Mouse (Mus musculus) embryo, embryonic 11.5 days (tissue): Measurements from ENCODE around the gene Neurl1b.
A peak's percentile ranks its signal among the peaks of the same experiment; 100 is the strongest.

ENCODE experiments used
- DNase-seq: peaks from one replicate; pipeline ENCODE4 v3.0.0-alpha.2; 2012; ENCODE audit warnings: low read depth, low spot score

Gene Neurl1b

GRCm38 (mm10) chr17:26414523-26415354 lies at the start of gene Neurl1b:
TSS of gene Neurl1b (plus strand) at chr17:26414829.
- DNase-seq = no peak

- DNase-seq = no peak
Measured at GRCm38 (mm10) chr17:26366792-26367191, 47.8 kb upstream of the Neurl1b start.

- no peak for DNase-seq
Measured at GRCm38 (mm10) chr17:26368336-26368992, 46.2 kb upstream of the Neurl1b start.

GRCm38 (mm10) chr17:26370521-26371245 lies 43.9 kb upstream of the Neurl1b start:
- no peak for DNase-seq

DNA sequence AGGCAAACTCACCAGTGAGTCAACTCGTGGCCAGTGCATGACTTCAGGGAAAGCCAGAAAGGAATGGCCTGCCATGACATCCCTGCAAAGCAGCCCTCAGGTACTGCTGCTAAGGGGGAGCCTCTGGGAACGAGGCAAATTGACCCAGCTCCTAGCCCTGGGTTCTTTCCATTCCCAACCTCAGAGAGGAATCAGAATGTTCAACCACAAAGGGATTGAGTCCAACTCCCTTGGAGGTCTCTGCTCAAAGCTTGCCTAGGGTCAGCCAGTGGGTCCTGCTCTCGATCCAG lies 43.4 kb upstream of the Neurl1b start:
- no peak for DNase-seq

DNA sequence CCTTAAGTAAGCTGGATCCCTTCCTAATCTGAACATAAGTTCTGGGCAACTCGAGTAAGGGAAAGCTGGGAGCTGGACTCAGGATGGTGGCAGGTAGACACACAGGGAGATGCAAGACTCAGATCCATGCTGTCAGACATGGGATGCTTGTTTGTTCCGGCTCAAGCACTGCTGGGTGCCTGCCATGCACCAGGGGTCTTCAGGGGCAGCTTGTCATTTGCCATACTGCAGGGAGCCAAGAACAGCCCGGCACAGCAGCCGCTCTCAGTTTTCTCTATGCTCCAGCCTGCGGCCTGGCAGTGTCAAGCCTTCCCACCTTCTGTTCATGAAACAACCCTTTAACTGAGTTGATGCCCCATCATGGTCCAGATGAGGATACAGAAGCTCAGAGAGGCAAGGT lies 41.4 kb upstream of the Neurl1b start:
- no peak for DNase-seq

GRCm38 (mm10) chr17:26376416-26376815 lies 38.2 kb upstream of the Neurl1b start:
- no peak for DNase-seq

DNA sequence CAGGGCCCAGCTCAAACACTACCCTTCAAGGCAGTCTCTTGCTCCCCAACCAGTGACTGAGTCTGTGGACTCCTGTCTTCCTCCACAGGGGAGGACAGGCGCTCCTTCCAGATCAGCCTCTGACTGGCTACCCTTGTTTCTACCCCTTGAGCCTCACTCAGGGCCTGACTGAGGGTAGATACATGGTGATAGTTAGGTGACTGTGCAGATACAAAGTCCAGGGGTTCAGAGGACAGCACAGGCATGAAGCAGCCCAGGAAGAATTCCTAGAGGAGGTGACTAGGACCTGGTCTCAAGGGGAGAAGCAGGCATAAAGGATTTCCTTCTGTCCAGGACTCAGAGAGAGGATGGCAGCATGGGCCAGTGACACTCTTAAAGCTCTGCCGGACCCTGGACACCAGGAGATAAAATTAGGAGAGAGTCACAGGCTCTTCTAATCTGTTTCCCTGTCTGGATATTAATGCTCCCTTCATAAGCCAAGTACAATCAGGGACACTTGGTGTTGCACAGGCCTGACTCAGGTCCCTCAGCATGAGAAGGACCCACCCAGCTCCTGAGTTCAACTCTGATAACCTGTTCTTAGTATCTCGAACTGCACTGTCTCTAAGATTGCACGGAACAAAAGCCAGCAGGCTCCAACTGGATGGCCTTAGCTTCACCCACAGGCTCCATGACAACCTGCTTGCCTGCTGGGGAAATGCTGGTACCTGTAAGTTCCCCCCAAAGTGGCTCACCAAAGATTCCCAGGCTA lies 37.5 kb upstream of the Neurl1b start:
- DNase-seq = no peak

DNA sequence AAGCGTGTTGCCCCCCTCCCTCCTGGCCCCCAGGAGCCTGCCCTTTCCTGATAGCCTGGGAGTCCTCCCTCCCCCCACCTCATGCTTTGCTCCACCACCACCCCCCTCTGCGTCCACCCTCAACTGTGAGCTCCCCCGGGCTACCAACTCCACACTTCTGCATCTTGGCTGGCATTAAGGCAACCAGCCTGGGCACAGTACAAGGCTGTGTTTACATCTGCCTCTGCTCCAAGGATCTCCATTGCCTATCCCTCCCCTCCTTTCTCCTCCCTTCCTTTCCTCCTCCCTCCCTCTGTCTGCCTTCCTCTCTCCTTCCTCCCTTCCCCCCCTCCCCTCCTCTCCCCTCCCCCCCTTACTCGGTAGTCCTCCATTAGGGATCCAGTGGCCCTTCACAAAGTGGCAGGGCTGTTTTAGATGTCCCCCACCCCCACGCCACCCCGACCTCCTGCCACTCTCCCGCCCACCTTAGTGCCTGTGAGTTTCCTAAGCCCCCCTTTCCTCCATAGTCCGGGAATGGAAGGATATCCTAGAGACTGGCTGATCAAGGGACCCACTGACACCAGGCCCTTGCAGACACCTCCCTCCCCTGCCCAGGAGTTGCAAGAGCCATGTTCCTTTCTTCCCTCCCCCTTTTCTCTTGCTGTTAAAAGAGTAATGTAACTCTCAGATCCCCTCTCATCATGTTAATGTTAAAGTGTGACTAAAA lies 34.2 kb upstream of the Neurl1b start:
- DNase-seq = peak; percentile 23

- DNase-seq = no peak
Measured at GRCm38 (mm10) chr17:26380986-26381446, 33.6 kb upstream of the Neurl1b start.

- DNase-seq = no peak
Measured at GRCm38 (mm10) chr17:26381613-26382012, 33.0 kb upstream of the Neurl1b start.

- no peak for DNase-seq
Measured at GRCm38 (mm10) chr17:26382176-26382575, 32.5 kb upstream of the Neurl1b start.

GRCm38 (mm10) chr17:26382687-26383086 lies 31.9 kb upstream of the Neurl1b start:
- DNase-seq = no peak

DNA sequence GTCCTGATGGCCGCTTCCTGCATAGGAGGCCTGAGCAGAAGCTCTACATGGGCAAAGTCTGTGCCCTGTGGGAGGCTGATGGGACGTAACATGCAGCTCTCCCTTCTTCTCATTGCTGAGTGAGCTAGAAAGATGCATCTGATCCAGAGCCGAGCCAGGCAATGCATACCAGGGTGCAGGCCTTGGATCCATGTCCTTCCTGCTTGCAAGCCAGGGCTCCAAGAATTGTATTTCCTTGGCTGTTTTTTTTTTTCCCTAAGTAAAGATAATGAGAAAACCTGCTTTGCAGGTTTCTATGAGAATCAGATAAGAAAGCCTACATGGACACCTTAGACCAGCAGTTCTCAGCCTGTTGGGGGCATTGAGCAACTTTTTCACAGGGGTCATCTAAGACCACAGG lies 30.5 kb upstream of the Neurl1b start:
- no peak for DNase-seq

DNA sequence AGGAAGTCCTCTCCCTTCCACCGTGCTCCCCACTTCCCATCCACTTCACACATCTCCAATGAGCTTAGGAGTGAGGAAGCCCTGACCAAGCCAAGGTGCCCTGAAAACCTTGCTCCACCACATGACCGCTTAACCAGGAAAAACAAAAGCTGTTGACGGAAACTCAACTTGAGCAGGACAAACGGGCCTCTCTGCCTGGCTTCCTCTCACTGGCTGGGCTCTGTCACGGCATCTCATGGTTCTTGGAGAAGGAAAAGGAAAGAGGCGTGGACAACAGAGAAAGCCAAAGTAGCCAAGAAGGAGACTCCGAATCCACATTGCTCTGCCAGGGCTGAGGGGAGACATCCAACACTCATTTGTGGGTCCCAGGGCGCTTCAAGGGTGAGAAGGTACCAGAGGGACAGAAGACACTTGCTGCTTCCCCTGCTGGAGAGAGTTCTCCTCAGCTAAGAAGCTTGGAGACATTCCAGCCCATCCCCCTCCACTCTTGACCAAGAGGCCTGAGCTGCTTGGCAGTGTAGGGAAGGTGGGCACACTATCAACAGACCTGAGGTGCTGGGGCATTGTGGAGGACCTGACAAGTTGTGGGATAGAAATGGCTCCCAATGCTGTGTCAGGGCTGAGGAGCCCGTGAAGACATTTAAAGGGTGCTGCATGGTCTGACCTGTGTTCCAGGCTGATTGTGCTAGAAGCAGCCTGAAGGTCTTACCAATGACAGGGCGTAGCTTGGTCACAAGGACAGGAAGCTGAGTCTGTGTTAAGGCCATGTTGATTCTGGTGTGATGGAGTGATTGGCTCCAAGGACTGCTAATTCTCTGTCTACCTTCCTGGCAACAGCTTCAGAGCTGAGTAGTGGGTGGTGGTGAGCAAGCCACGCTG lies 29.1 kb upstream of the Neurl1b start:
- no peak for DNase-seq

GRCm38 (mm10) chr17:26386131-26386481 lies 28.5 kb upstream of the Neurl1b start:
- no peak for DNase-seq

DNA sequence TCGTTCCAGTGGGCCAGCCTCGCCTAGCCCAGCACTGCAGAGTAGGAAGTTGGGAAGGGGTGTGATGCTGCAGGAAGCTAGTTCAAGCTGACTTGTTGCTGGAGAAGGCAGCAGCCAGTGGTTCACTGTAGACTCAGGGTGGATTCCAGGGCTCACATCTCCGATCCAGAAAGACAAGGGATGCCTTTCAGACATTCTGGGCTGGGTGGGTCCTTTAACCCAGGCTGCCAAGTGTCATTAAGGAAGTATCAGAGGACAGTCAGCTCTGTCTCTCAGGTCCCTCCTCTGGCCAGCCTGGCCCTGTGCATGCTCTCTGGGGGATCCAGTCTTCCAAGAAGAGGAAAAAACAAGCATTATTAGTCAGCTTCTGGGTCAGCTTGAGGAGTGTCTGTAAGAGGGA lies 26.5 kb upstream of the Neurl1b start:
- DNase-seq = no peak

- DNase-seq = no peak
Measured at GRCm38 (mm10) chr17:26389241-26389640, 25.4 kb upstream of the Neurl1b start.

DNA sequence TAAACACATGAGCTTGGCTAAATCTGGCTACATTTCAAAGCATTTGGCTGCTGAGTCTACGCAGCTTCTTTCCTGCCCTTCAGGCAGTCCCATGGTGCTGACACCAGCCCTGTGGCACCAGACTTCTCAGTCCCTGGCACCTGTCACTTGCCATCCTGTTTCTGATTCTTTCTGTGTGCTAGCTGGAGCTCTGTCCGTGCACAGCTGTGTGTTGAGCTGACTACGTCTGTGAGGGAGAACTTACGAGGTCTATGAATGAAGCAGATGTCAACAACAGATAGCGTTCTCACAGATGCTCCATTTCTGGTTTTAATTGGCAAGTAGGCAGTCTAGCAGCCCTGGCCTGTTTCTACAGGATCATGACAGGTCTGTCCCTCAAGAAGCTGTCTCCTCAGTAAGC lies 24.0 kb upstream of the Neurl1b start:
- DNase-seq = no peak

GRCm38 (mm10) chr17:26392355-26392754 lies 22.3 kb upstream of the Neurl1b start:
- DNase-seq = no peak
